Mouse (Mus musculus) megakaryocyte, embryonic 14.5 days (primary cell): ENCODE measurements around the gene Rap1gds1. TPM values are rescaled to one million over a fixed set of nuclear protein-coding genes. Genes with fewer than 3 reads are reported as not detected.

ENCODE experiments used
- H3K27me3 ChIP-seq: replicated peaks from 2 replicates; pipeline ENCODE3; 2012; ENCODE audit warnings: inconsistent platforms
- H3K36me3 ChIP-seq: replicated peaks from 2 replicates; pipeline ENCODE3; 2012; ENCODE audit warnings: low read length, inconsistent platforms, mixed read lengths
- H3K4me1 ChIP-seq: 2 replicates; pipeline ENCODE4 v1.6.1; 2012; ENCODE audit warnings: inconsistent platforms
- H3K4me3 ChIP-seq: replicated peaks from 2 replicates; pipeline ENCODE3; 2012; ENCODE audit warnings: moderate library complexity, mild to moderate bottlenecking, inconsistent platforms
- H3K9me3 ChIP-seq: 2 replicates; pipeline ENCODE4 v1.6.1; 2012; ENCODE audit warnings: inconsistent platforms
- FLI1 ChIP-seq: IDR thresholded peaks from 2 replicates; pipeline ENCODE4 v1.6.1; 2012; ENCODE audit warnings: low read length, inconsistent platforms, mixed read lengths
- GATA1 ChIP-seq: IDR thresholded peaks from 3 replicates; pipeline ENCODE4 v1.6.1; 2012; ENCODE audit warnings: mixed read lengths, low read length, inconsistent platforms, borderline replicate concordance
- polyA plus RNA-seq: library from polyadenylated mRNA; stranded (reverse); fragments of >175 nt; gene quantifications from 2 replicates; pipeline ENCODE4 v1.2.3, GENCODE M21; 2012; ENCODE audit warnings: low replicate concordance; ENCODE audit not compliant: insufficient read depth

Gene Rap1gds1
- polyA plus RNA-seq, 1 experiment = 5.4 TPM

DNA sequence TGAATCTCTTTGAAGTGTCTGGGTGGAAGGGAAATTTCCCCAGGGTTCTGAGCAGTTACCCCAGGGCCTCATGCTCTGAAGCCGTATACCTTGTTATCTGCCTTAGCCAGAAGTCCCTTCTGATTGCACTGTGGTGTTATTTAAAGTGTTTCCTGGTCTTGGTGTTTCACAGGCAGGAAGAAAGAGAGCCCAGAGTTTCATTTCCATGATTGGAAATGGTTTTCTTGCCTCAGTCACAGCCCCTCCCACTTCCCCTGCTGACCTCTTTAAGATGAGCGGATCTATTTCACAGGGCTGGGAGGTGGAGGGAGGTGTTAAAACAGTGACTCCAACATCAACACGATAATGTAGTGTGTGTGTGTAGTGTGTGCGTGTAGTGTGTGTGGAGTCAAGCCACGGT is 181.5 kb downstream of the Rap1gds1 start:
- TF ChIP-seq GATA1 (no peak), FLI1 (no peak)
- peaks cover 7% of the 10 kb centered on the region for H3K36me3 ChIP-seq
- H3K4me3 ChIP-seq = peak overlapping the region; percentile 50
- peaks cover 29% of the 10 kb centered on the region for H3K4me1 ChIP-seq
- no peaks in the 10 kb centered on the region for H3K27me3 ChIP-seq
- no peaks in the 10 kb centered on the region; the same call in 1 of the 2 replicates for H3K9me3 ChIP-seq

DNA sequence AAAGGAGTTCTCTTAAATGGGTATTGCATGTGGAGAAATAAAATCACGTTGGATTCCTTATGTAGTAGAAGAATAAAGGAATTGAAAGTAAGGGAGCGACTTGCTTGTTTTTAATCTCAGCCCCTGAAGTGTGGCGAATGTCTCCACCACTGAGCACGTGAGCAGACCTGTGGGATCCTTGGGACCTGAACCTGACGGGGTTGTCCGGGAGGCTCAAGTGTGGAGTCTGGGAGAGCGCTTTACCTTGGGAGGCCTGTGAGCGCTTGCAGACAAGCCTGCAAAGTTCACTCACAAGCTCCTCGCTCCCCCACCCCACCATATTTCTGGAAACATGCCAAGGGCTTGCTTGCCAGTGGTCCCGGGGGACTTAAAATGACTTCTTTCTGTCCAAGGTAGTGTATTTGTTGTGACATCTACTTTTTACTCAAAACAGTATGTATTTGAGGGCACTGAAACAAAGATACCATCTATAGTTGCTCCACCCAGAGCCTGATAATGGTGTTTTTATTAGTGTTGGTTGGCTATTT is 185.2 kb downstream of the Rap1gds1 start:
- no peaks in the 10 kb centered on the region; the same call in 1 of the 2 replicates for H3K9me3 ChIP-seq
- H3K4me3 ChIP-seq = no peak overlapping the region
- no peaks in the 10 kb centered on the region for H3K36me3 ChIP-seq
- H3K27me3 ChIP-seq = no peaks in the 10 kb centered on the region
- TF ChIP-seq GATA1 = no peak
- TF ChIP-seq FLI1 = no peak
- peaks cover 17% of the 10 kb centered on the region for H3K4me1 ChIP-seq

DNA sequence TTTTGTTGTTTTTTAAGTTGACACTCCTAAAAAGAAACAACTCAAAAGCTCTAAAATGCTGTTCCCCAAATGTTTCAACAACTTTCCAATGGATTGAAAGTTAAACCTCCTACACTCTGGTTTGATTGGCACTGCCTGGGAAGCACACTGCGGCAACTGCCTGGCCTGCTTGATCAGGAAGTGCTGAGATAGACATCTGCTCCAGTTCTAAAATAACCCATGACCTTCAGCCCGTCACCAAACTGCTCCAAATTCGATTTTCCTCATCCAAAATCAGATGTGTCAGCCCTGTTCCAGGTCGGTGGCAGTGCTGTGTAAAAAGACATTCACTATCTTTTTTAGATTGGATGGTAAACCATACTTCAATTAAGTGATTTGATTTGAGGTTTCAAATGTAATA is 185.8 kb downstream of the Rap1gds1 start:
- Histone ChIP-seq H3K4me1 (peaks cover 17% of the 10 kb centered on the region), H3K4me3 (no peak overlapping the region), H3K36me3 (no peaks in the 10 kb centered on the region), H3K27me3 (no peaks in the 10 kb centered on the region), H3K9me3 (no peaks in the 10 kb centered on the region; the same call in 1 of the 2 replicates)
- no peak for TF ChIP-seq GATA1
- TF ChIP-seq FLI1 = no peak

DNA sequence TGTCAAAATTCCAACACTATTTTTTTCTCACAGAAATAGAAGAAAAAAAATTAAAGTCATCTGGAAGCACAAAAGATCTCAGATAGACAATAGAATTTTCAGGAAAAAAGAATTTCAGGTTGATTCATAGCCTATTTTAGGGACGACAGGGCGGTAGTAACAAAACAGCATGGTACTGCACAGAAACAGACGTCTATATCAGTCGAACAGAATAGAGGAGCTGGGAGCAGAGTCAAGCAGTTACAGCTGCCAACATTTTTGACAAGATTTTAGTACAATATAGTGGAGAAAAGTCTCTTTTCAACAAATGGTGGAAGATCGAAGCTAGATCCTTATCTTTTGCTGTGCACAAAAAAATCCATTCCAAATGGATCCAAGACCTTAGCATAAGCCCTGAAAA is 188.9 kb downstream of the Rap1gds1 start:
- Histone ChIP-seq H3K27me3 (no peaks in the 10 kb centered on the region), H3K9me3 (no peaks in the 10 kb centered on the region; the same call in 1 of the 2 replicates), H3K36me3 (no peaks in the 10 kb centered on the region), H3K4me3 (no peak overlapping the region), H3K4me1 (peaks cover 4% of the 10 kb centered on the region; the same call in 1 of the 2 replicates)
- TF ChIP-seq GATA1 = no peak
- TF ChIP-seq FLI1 = no peak

- Histone ChIP-seq H3K4me1 (peaks cover 4% of the 10 kb centered on the region; the same call in 1 of the 2 replicates), H3K4me3 (no peak overlapping the region), H3K27me3 (no peaks in the 10 kb centered on the region), H3K36me3 (no peaks in the 10 kb centered on the region), H3K9me3 (peaks cover 9% of the 10 kb centered on the region)
- TF ChIP-seq GATA1 = no peak
- no peak for TF ChIP-seq FLI1
These were observed 193.2 kb downstream of the Rap1gds1 start for GRCm38 (mm10) chr3:138881725-138882347.

DNA sequence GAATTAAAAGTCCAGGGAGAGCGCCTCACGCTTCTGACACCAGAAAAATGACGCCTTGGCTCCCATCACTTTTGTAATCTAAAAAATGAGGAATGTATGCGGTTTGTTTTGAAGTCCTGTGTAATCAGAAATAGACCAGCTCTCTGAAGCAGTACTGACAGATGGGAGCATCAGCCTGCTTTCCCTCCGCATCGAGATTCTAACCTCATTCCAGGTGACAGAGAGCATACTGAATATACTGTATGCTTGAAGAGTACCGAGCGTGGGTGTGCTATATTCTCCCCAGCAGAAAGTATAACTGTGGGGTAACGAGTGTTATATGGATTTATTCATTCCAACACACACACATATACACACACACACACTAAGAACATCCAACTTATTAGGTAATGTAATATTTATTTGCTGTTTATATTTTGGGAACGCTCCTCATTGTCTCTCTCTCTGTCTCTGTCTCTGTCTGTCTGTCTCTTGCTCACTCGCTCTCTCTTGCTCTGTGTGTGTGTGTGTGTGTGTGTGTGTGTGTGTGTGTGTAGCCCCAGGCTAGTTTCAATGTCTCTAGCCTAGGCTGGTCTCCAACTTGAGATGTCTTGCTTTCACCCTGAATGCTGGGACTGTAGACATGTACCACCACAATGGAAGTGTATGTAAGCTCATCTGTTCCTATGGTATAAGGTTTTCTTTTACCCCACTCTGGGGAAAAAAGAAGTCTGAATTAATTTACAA is 193.8 kb downstream of the Rap1gds1 start:
- Histone ChIP-seq H3K4me1 (peaks cover 4% of the 10 kb centered on the region; the same call in 1 of the 2 replicates), H3K27me3 (no peaks in the 10 kb centered on the region), H3K4me3 (no peak overlapping the region), H3K9me3 (peaks cover 9% of the 10 kb centered on the region; the same call in 1 of the 2 replicates), H3K36me3 (no peaks in the 10 kb centered on the region)
- TF ChIP-seq GATA1 = no peak
- no peak for TF ChIP-seq FLI1

- peaks cover 4% of the 10 kb centered on the region; the same call in 1 of the 2 replicates for H3K4me1 ChIP-seq
These were observed 197.3 kb downstream of the Rap1gds1 start for GRCm38 (mm10) chr3:138877741-138878140.

DNA sequence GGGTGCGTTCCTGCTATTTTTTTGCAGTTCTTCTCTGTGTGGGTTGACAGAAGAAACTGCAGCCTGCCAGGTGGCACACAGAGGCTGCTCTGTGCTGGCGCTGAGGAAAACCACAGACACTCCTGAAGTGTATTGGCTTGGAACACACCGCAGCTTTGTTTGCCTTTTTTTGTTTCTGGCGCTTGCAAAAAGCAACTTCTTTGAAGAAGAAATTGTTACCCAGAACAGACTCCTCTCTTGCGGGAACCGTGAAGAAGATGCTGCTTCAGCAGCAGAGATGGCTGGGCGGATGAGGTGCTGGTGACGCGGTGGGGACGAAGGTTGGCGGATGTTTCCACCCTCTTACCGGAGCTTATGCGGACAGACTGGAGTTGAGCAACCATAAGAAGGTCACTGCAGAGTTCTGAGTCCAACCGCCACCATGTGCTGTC is 198.1 kb downstream of the Rap1gds1 start:
- Histone ChIP-seq H3K4me1 (peaks cover 4% of the 10 kb centered on the region; the same call in 1 of the 2 replicates), H3K4me3 (no peak overlapping the region), H3K36me3 (no peaks in the 10 kb centered on the region), H3K27me3 (no peaks in the 10 kb centered on the region), H3K9me3 (peaks cover 23% of the 10 kb centered on the region)
- TF ChIP-seq GATA1 (no peak), FLI1 (no peak)

More at GRCm38 (mm10) chr3:138877741-138878140, 197.3 kb downstream of the Rap1gds1 start:
- no peak for TF ChIP-seq FLI1
- no peak for TF ChIP-seq GATA1
- no peaks in the 10 kb centered on the region for H3K36me3 ChIP-seq
- peaks cover 23% of the 10 kb centered on the region for H3K9me3 ChIP-seq
- H3K4me3 ChIP-seq = no peak overlapping the region
- H3K27me3 ChIP-seq = no peaks in the 10 kb centered on the region

DNA sequence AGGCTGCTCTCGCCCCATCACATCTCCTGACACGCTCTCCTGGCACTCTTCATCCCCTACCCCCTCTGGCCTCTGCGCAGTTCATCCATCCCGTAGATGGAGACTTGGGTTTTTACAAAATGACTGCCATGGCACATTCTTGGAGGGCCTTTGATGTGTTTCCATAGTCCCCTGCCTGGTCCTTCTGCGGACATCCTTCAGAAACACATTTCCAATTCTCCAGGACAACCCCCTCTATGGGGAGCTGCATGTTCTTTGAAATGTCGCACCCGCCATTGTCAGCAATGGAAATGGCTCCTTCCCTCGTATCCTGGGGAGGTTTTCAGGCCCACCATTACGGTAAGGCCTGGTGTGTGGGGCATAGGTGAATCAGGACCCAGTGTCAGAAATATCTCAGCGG is 198.6 kb downstream of the Rap1gds1 start:
- Histone ChIP-seq H3K27me3 (no peaks in the 10 kb centered on the region), H3K36me3 (no peaks in the 10 kb centered on the region)
- no peak for TF ChIP-seq FLI1
- no peak for TF ChIP-seq GATA1

More for the DNA sequence above, 198.6 kb downstream of the Rap1gds1 start:
- peaks cover 4% of the 10 kb centered on the region; the same call in 1 of the 2 replicates for H3K4me1 ChIP-seq
- H3K4me3 ChIP-seq = no peak overlapping the region
- peaks cover 23% of the 10 kb centered on the region for H3K9me3 ChIP-seq
